Mouse (Mus musculus): ENCODE measurements at regions not wholly inside any gene's neighbourhood (a gene's known extent, or its start where the extent isn't known, plus 50 kb on each side); places are given as distances from the start of the nearest gene placed in this dataset.

GRCm38 (mm10) chr12:6132451-6132850, 757.0 kb upstream of the Klhl29 start:
- no peak overlapping the region for H3K4me3 ChIP-seq (ENCODE audit: insufficient read depth in 1 of 2, low read depth in 1 of 2, low read length in 2 of 2, poor library complexity in 1 of 2, severe bottlenecking in 1 of 2)
- no peaks in the 10 kb centered on the region for H3K4me1 ChIP-seq (ENCODE audit: control insufficient read depth in 2 of 2, insufficient read depth in 2 of 2, low read length in 2 of 2, poor library complexity in 1 of 2)
- H3K27ac ChIP-seq (ENCODE audit: insufficient read depth, low read depth, low read length, poor library complexity, severe bottlenecking), result no peak overlapping the region
- H3K9me3 ChIP-seq (ENCODE audit: control insufficient read depth, insufficient read depth, low read depth, low read length), result no peaks in the 10 kb centered on the region
- H3K36me3 ChIP-seq (ENCODE audit: control insufficient read depth, insufficient read depth, low read length, poor library complexity, severe bottlenecking), result no peaks in the 10 kb centered on the region
- in situ Hi-C loops (cut with MboI; ENCODE audit: low sequenced_read_pairs in 2 of 2, unreplicated experiment in 2 of 2), result no loop called here
- no peak for DNase-seq (ENCODE audit: low read depth, low spot score)
- no peak overlapping the region for H3K9ac ChIP-seq (ENCODE audit: insufficient read depth, low read depth, low read length, poor library complexity, severe bottlenecking)
- TF ChIP-seq ZNF384 (IDR thresholded peaks at IDR 0.05; ENCODE audit: low read depth, low read length) (no peak), MAFK (IDR thresholded peaks at IDR 0.05; ENCODE audit: insufficient read depth, low read depth, low read length) (no peak), HCFC1 (IDR thresholded peaks at IDR 0.05; ENCODE audit: borderline replicate concordance, insufficient read depth, low read length) (no peak), CHD2 (IDR thresholded peaks at IDR 0.05; ENCODE audit: low read depth, low read length) (no peak)

GRCm38 (mm10) chr12:6119557-6119956, 744.1 kb upstream of the Klhl29 start:
- Histone ChIP-seq H3K4me1 (ENCODE audit: control insufficient read depth in 2 of 2, insufficient read depth in 2 of 2, low read length in 2 of 2, poor library complexity in 1 of 2) (no peaks in the 10 kb centered on the region), H3K36me3 (ENCODE audit: control insufficient read depth, insufficient read depth, low read length, poor library complexity, severe bottlenecking) (no peaks in the 10 kb centered on the region), H3K4me3 (ENCODE audit: insufficient read depth in 1 of 2, low read depth in 1 of 2, low read length in 2 of 2, poor library complexity in 1 of 2, severe bottlenecking in 1 of 2) (no peak overlapping the region), H3K9ac (ENCODE audit: insufficient read depth, low read depth, low read length, poor library complexity, severe bottlenecking) (no peak overlapping the region), H3K27ac (ENCODE audit: insufficient read depth, low read depth, low read length, poor library complexity, severe bottlenecking) (no peak overlapping the region), H3K9me3 (ENCODE audit: control insufficient read depth, insufficient read depth, low read depth, low read length) (no peaks in the 10 kb centered on the region)
- in situ Hi-C loops (cut with MboI; ENCODE audit: low sequenced_read_pairs in 2 of 2, unreplicated experiment in 2 of 2), result no loop called here
- TF ChIP-seq HCFC1 (IDR thresholded peaks at IDR 0.05; ENCODE audit: borderline replicate concordance, insufficient read depth, low read length), result no peak
- TF ChIP-seq ZNF384 (IDR thresholded peaks at IDR 0.05; ENCODE audit: low read depth, low read length), result no peak
- TF ChIP-seq MAFK (IDR thresholded peaks at IDR 0.05; ENCODE audit: insufficient read depth, low read depth, low read length), result no peak
- TF ChIP-seq CHD2 (IDR thresholded peaks at IDR 0.05; ENCODE audit: low read depth, low read length), result no peak
- TF ChIP-seq ZC3H11A (IDR thresholded peaks at IDR 0.05; ENCODE audit: borderline replicate concordance, low read depth, low read length), result no peak
- no peak for DNase-seq (ENCODE audit: low read depth, low spot score)

- no peak for DNase-seq (ENCODE audit: low read depth, low spot score)
- no peak overlapping the region for H3K9ac ChIP-seq (ENCODE audit: insufficient read depth, low read depth, low read length, poor library complexity, severe bottlenecking)
- in situ Hi-C loops (cut with MboI; ENCODE audit: low sequenced_read_pairs in 2 of 2, unreplicated experiment in 2 of 2), result no loop called here
- no peaks in the 10 kb centered on the region for H3K4me1 ChIP-seq (ENCODE audit: control insufficient read depth in 2 of 2, insufficient read depth in 2 of 2, low read length in 2 of 2, poor library complexity in 1 of 2)
- H3K27ac ChIP-seq (ENCODE audit: insufficient read depth, low read depth, low read length, poor library complexity, severe bottlenecking), result no peak overlapping the region
- H3K4me3 ChIP-seq (ENCODE audit: insufficient read depth in 1 of 2, low read depth in 1 of 2, low read length in 2 of 2, poor library complexity in 1 of 2, severe bottlenecking in 1 of 2), result no peak overlapping the region
- no peaks in the 10 kb centered on the region for H3K9me3 ChIP-seq (ENCODE audit: control insufficient read depth, insufficient read depth, low read depth, low read length)
- TF ChIP-seq ZNF384 (IDR thresholded peaks at IDR 0.05; ENCODE audit: low read depth, low read length) (no peak), MAFK (IDR thresholded peaks at IDR 0.05; ENCODE audit: insufficient read depth, low read depth, low read length) (no peak), CHD2 (IDR thresholded peaks at IDR 0.05; ENCODE audit: low read depth, low read length) (no peak), ZC3H11A (IDR thresholded peaks at IDR 0.05; ENCODE audit: borderline replicate concordance, low read depth, low read length) (no peak), HCFC1 (IDR thresholded peaks at IDR 0.05; ENCODE audit: borderline replicate concordance, insufficient read depth, low read length) (no peak)
- H3K36me3 ChIP-seq (ENCODE audit: control insufficient read depth, insufficient read depth, low read length, poor library complexity, severe bottlenecking), result no peaks in the 10 kb centered on the region
Measured at GRCm38 (mm10) chr12:6115254-6115653, 739.8 kb upstream of the Klhl29 start.

GRCm38 (mm10) chr12:6097295-6097694, 721.8 kb upstream of the Klhl29 start:
- no peak overlapping the region for H3K9ac ChIP-seq (ENCODE audit: insufficient read depth, low read depth, low read length, poor library complexity, severe bottlenecking)
- TF ChIP-seq ZNF384 (IDR thresholded peaks at IDR 0.05; ENCODE audit: low read depth, low read length) (no peak), HCFC1 (IDR thresholded peaks at IDR 0.05; ENCODE audit: borderline replicate concordance, insufficient read depth, low read length) (no peak), CHD2 (IDR thresholded peaks at IDR 0.05; ENCODE audit: low read depth, low read length) (no peak), ZC3H11A (IDR thresholded peaks at IDR 0.05; ENCODE audit: borderline replicate concordance, low read depth, low read length) (no peak), MAFK (IDR thresholded peaks at IDR 0.05; ENCODE audit: insufficient read depth, low read depth, low read length) (no peak)
- H3K27ac ChIP-seq (ENCODE audit: insufficient read depth, low read depth, low read length, poor library complexity, severe bottlenecking), result no peak overlapping the region
- no peaks in the 10 kb centered on the region for H3K36me3 ChIP-seq (ENCODE audit: control insufficient read depth, insufficient read depth, low read length, poor library complexity, severe bottlenecking)
- no peaks in the 10 kb centered on the region for H3K9me3 ChIP-seq (ENCODE audit: control insufficient read depth, insufficient read depth, low read depth, low read length)
- in situ Hi-C loops (cut with MboI; ENCODE audit: low sequenced_read_pairs in 2 of 2, unreplicated experiment in 2 of 2), result no loop called here
- H3K4me3 ChIP-seq (ENCODE audit: insufficient read depth in 1 of 2, low read depth in 1 of 2, low read length in 2 of 2, poor library complexity in 1 of 2, severe bottlenecking in 1 of 2), result no peak overlapping the region
- DNase-seq (ENCODE audit: low read depth, low spot score), result no peak
- H3K4me1 ChIP-seq (ENCODE audit: control insufficient read depth in 2 of 2, insufficient read depth in 2 of 2, low read length in 2 of 2, poor library complexity in 1 of 2), result no peaks in the 10 kb centered on the region
